Mouse (Mus musculus): ENCODE data around the gene Foxj1. TPM values are rescaled to one million over a fixed set of nuclear protein-coding genes. Genes with fewer than 3 reads are reported as not detected.

The Foxj1 gene
- polyA plus RNA-seq, 1 experiment from 2014 or later: 2.9 TPM

- no peak for ATAC-seq (replicated peaks; ENCODE audit: low FRiP score)
- Histone ChIP-seq H3K27ac (no peak overlapping the region; the same call in 1 of the 2 replicates), H3K4me3 (replicated peaks) (no peak overlapping the region), H3K9ac (no peak overlapping the region), H3K27me3 (peaks cover 31% of the 10 kb centered on the region), H3K36me3 (no peaks in the 10 kb centered on the region), H3K4me2 (0 out of 2 replicates have a peak overlapping the region, but pooled peaks have one; percentile 7), H3K9me3 (replicated peaks) (no peaks in the 10 kb centered on the region), H3K4me1 (peaks cover 81% of the 10 kb centered on the region)
- WGBS: 38% methylated on average over 12 of the region's 12 CpGs
Measured at GRCm38 (mm10) chr11:116337000-116337399, 1.8 kb upstream of the Foxj1 start.

DNA sequence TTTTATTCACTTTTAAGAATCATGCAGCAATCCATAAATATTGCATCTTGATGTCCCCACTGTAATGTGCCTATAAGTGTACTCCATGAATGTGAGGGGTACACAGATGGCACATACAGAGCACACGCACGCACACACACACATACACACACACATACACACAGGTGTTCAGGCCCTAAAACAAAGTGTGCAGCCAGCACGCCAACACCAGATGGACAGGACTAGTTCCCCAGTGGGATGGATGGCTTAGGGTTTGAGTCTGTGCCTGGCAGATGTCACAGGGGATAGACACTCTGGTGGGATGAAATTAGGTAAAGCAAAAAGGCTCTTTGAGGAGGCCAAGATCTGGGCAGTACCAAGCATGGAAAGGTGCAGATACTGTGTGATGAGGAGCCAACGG is 1.2 kb upstream of the Foxj1 start:
- Histone ChIP-seq H3K36me3 (no peaks in the 10 kb centered on the region), H3K4me1 (peaks cover 81% of the 10 kb centered on the region), H3K4me3 (replicated peaks) (peak overlapping the region; percentile 57), H3K9me3 (replicated peaks) (no peaks in the 10 kb centered on the region), H3K27ac (no peak overlapping the region; the same call in 1 of the 2 replicates), H3K4me2 (peak overlapping the region; percentile 98), H3K27me3 (peaks cover 31% of the 10 kb centered on the region), H3K9ac (0 out of 2 replicates have a peak overlapping the region, but pooled peaks have one; percentile 49)
- no peak for ATAC-seq (replicated peaks; ENCODE audit: low FRiP score)
- whole genome bisulfite sequencing: 82% methylated on average over 4 of the region's 4 CpGs

DNA sequence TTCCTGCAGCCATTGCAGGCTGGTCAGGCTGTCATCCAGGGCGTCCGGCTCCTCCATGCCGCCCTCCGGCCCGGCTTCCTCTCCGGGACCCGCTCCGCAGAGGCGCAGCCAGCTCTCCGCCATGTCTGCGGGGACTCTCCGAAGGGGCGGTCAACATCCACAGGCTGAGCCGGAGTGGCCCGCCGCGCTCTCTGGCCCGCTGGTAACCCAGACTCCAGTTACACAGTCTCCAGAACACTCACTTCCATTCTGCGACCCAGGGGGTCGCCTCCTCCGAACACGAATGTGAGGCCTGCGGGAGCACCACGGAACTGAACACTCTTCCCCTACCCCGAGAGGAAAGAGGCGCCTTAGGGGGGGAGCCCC is 799 bp downstream of the Foxj1 start:
- Histone ChIP-seq H3K4me1 (peaks cover 93% of the 10 kb centered on the region), H3K27ac (peak overlapping the region; percentile 87; the same call in 1 of the 2 replicates), H3K4me3 (replicated peaks) (peak overlapping the region; percentile 57), H3K9me3 (replicated peaks) (no peaks in the 10 kb centered on the region), H3K4me2 (peak overlapping the region; percentile 98), H3K9ac (peak overlapping the region; percentile 27), H3K27me3 (peaks cover 31% of the 10 kb centered on the region), H3K36me3 (no peaks in the 10 kb centered on the region)
- ATAC-seq (replicated peaks; ENCODE audit: low FRiP score): no peak
- 6% methylated on average over 26 of the region's 26 CpGs for WGBS

GRCm38 (mm10) chr11:116333526-116334416 is 1.4 kb downstream of the Foxj1 start:
- Histone ChIP-seq H3K27ac (peak overlapping the region; percentile 87), H3K4me1 (peaks cover 96% of the 10 kb centered on the region), H3K9me3 (replicated peaks) (no peaks in the 10 kb centered on the region), H3K36me3 (no peaks in the 10 kb centered on the region), H3K9ac (peak overlapping the region; percentile 27), H3K4me3 (replicated peaks) (peak overlapping the region; percentile 57), H3K27me3 (peaks cover 31% of the 10 kb centered on the region), H3K4me2 (peak overlapping the region; percentile 98)
- WGBS: 20% methylated on average over 31 of the region's 31 CpGs
- no peak for ATAC-seq (replicated peaks; ENCODE audit: low FRiP score)

- no peak overlapping the region for H3K4me3 ChIP-seq (replicated peaks)
- peak overlapping the region; percentile 87 for H3K27ac ChIP-seq
- no peaks in the 10 kb centered on the region for H3K36me3 ChIP-seq
- peaks cover 31% of the 10 kb centered on the region for H3K27me3 ChIP-seq
- H3K9me3 ChIP-seq (replicated peaks): no peaks in the 10 kb centered on the region
- peaks cover 89% of the 10 kb centered on the region for H3K4me1 ChIP-seq
- H3K9ac ChIP-seq: no peak overlapping the region
- peak overlapping the region; percentile 98 for H3K4me2 ChIP-seq
- ATAC-seq (replicated peaks; ENCODE audit: low FRiP score): no peak
- WGBS: 73% methylated on average over 3 of the region's 3 CpGs
Measured at GRCm38 (mm10) chr11:116332983-116333270, 2.3 kb downstream of the Foxj1 start.

- WGBS: 29% methylated on average over 19 of the region's 19 CpGs
- H3K4me1 ChIP-seq: peaks cover 83% of the 10 kb centered on the region
- peak overlapping the region; percentile 98 for H3K4me2 ChIP-seq
- H3K9me3 ChIP-seq (replicated peaks): no peaks in the 10 kb centered on the region
- no peaks in the 10 kb centered on the region for H3K36me3 ChIP-seq
- peak; percentile 19 for ATAC-seq (replicated peaks; ENCODE audit: low FRiP score)
- H3K9ac ChIP-seq: no peak overlapping the region
- H3K27ac ChIP-seq: peak overlapping the region; percentile 87
- H3K4me3 ChIP-seq (replicated peaks): no peak overlapping the region
- peaks cover 31% of the 10 kb centered on the region for H3K27me3 ChIP-seq
Measured at GRCm38 (mm10) chr11:116332232-116332982, 2.8 kb downstream of the Foxj1 start.

DNA sequence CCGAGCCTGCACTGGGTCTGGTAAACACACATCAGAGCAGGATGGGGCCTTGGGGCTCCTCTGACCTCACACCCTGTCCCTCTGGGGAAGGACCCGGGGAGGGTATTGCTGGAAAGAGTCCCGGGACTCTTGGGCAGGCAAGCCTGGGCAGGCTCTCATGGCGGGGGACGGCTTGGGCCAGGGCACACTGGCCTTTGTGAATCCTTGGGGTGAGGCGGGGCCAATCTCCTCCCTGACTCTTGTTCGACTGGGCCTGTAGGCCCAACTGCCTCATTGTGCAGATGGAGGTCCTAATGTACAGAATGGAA is 5.0 kb downstream of the Foxj1 start:
- Histone ChIP-seq H3K27me3 (peaks cover 23% of the 10 kb centered on the region), H3K4me2 (no peak overlapping the region), H3K4me3 (replicated peaks) (no peak overlapping the region), H3K9me3 (replicated peaks) (no peaks in the 10 kb centered on the region), H3K36me3 (no peaks in the 10 kb centered on the region), H3K27ac (peak overlapping the region; percentile 64), H3K4me1 (peaks cover 75% of the 10 kb centered on the region), H3K9ac (no peak overlapping the region)
- no peak for ATAC-seq (replicated peaks; ENCODE audit: low FRiP score)
- WGBS: 74% methylated on average over 7 of the region's 7 CpGs

DNA sequence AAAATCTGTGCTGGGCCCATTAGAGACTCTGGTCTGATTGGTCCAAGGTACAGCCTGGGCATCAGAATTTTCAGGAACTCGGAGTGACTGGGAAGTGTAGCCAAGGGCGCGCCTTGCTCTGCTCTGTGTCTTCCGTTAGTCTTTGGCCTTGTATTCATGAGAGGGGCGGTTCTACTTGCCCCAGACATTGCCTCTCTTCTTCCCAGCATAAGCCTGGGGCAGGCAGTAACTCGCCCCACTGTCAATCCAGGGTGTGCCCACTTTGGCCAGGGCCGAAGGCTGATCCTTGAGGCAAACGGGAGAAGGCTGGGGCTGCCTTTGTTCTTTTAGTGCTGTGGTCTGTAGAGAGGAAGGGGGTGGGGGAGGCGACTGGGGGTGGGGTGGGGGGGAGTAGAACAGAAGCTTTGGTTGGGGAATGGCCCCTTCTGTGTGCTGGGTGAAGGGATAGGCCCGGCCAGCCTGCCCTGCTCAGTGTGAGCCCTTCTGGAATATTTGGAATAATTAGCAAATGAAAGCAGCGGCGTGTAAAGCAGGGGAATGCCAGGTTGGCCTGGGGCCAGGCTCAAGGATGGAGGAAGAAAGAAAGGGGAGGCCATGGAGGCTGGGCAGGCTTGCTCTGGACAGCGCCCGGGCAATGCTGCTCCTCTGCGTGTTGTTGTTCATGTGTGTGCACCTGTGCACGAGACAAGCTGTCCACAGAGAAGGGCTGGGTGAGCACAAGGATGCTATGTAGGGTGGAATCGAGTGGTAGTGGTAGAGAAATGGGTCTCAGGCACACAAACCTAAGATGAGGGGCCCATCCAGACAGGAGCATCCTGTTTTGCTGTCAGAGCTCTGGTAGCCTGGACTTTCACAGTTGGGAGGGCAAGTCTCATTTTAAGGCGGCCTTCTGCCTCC is 5.6 kb downstream of the Foxj1 start:
- Histone ChIP-seq H3K27me3 (peaks cover 17% of the 10 kb centered on the region), H3K9ac (no peak overlapping the region), H3K4me2 (no peak overlapping the region), H3K4me3 (replicated peaks) (no peak overlapping the region), H3K9me3 (replicated peaks) (no peaks in the 10 kb centered on the region), H3K27ac (peak overlapping the region; percentile 64), H3K36me3 (no peaks in the 10 kb centered on the region), H3K4me1 (peaks cover 69% of the 10 kb centered on the region)
- WGBS: 50% methylated on average over 18 of the region's 18 CpGs
- ATAC-seq (replicated peaks; ENCODE audit: low FRiP score): no peak

DNA sequence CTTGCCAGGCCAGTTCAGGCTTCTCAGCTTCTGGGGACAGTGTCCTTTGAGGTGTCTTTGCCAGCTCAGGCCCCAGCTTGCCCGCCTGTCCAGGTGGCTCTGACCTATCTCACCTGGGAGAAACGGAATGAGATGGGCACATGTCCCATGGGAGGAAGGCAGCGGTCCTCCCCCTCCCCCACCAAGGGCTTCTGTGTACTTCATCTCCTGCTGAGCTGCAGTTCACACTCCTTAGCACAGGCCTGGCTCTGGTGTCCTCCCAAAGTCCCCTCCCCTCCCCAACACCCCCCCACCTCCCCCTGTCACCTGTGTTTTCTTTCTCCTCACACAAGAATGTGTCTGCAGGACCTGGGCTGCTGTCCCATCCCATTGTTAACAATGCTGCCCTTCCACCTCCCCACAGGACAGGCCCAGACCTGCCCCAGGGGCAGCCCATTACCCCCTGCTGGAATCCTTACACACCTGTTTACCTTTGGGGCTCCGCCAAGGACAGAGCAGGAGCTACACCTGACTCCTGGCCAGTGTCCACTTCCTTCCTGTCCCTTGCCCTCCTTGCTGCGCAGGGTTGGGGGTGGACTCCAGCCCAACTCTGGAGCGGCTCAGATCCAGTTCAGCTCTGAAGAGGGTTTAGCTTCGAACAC is 8.1 kb downstream of the Foxj1 start:
- Histone ChIP-seq H3K9ac (no peak overlapping the region), H3K4me2 (no peak overlapping the region), H3K27ac (no peak overlapping the region), H3K27me3 (no peaks in the 10 kb centered on the region), H3K36me3 (no peaks in the 10 kb centered on the region), H3K4me3 (replicated peaks) (no peak overlapping the region), H3K4me1 (peaks cover 44% of the 10 kb centered on the region), H3K9me3 (replicated peaks) (no peaks in the 10 kb centered on the region)
- WGBS: 75% methylated on average over 7 of the region's 7 CpGs
- ATAC-seq (replicated peaks; ENCODE audit: low FRiP score): no peak

DNA sequence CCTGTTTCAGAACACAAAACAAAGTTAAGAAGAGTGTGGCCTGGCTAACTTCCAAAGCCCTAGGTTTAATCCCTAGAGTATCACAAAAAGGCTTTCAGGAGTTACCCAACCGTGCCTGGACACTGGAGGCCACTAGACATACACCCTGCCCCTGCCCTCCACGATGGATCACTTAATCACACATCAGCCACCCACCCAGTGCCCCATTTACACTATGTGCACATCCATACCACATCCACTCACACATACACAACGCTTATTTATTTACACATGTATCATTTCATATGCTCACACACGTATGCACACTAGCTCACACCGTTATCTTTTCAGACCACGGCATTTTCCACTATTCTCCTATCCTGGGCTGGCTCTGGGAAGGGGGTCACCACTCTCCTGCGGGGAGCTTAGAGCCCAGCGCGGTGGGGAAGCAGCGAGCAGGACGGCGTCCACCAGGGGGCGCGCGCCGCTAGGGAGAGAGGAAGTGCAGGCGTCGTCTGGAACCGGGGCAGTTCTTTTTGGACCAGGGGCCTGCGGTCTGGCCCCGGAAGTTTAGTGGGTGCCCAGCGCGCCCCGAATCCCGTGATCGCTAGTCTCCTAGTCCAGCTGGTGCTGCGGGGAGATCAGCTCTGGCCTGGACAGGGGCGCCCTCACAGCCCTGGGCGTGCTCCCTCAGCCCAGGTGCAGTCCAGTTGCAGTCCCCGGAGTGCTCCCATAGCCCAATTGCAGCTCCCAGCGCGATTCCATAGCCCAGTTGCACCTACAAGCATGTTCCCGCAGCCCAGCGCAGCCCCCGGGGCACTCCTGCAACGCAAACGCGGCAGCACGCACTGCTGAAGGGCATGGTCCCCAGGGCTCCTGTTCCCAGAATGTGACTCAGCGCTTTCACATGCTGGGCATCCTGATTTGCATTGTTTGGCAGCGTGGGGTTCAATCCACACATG is 16.2 kb downstream of the Foxj1 start:
- WGBS: 3% methylated on average over 41 of the region's 41 CpGs

More for the DNA sequence above, 16.2 kb downstream of the Foxj1 start:
- Histone ChIP-seq H3K36me3 (no peaks in the 10 kb centered on the region), H3K27ac (no peak overlapping the region), H3K9ac (peak overlapping the region; percentile 68), H3K4me1 (peaks cover 6% of the 10 kb centered on the region), H3K4me2 (peak overlapping the region; percentile 98), H3K9me3 (replicated peaks) (no peaks in the 10 kb centered on the region), H3K27me3 (peaks cover 10% of the 10 kb centered on the region; the same call in 1 of the 2 replicates), H3K4me3 (replicated peaks) (peak overlapping the region; percentile 50)
- peak; percentile 81 for ATAC-seq (replicated peaks; ENCODE audit: low FRiP score)
